Mouse (Mus musculus) skeletal muscle tissue, adult 2 months (tissue): ENCODE measurements around the gene Icam1.
"Not testable (repeated sequence)": the region's sequence is repeated elsewhere in the genome, so short reads cannot be mapped to it uniquely, and the experiment has no call there.

Experiments used
- DNase-seq: peaks from one replicate; pipeline ENCODE4 v3.0.0-alpha.2; 2012; ENCODE audit warnings: low read depth, low spot score

Icam1 gene

GRCm38 (mm10) chr9:20993165-20993898 lies 22.5 kb upstream of the Icam1 start:
- DNase-seq, result no peak

DNA sequence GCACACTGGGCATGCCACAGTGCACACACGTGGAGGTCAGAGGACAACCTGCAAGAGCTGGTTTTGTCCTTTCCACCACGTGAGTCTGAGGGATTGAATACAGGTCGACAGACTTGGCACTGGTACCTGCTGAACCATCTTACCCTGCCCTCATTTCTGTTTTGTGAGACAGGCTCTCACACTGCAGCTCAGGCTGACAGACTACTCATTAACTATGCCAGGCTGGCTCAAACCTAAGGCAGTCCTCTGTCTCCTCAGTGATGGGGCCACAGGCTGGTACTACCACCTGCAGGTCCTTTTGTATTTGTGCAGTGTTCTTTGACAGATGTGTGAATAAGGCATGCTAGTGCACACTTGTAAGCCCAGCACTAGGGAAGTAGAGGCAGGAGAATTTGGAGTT lies 20.7 kb upstream of the Icam1 start:
- no peak for DNase-seq

DNA sequence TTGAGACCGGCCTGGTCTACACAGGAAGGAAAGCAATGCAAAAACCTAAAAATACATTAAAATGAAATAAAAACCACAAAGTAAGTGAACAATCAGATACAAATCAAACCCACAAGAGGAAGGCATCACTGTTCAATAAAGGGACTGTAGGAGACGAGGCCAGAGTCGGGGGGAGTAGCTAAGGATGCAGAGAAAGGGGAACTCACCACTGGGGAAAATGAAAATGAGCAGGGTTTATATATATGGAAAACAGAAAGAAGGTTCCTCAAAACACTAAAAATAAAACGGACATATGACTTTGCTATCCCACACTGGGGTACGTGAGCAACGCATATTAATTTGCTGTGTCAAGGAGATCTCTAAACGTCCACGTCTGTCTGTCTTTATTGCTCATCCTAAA lies 18.7 kb upstream of the Icam1 start:
- DNase-seq, result no peak

DNA sequence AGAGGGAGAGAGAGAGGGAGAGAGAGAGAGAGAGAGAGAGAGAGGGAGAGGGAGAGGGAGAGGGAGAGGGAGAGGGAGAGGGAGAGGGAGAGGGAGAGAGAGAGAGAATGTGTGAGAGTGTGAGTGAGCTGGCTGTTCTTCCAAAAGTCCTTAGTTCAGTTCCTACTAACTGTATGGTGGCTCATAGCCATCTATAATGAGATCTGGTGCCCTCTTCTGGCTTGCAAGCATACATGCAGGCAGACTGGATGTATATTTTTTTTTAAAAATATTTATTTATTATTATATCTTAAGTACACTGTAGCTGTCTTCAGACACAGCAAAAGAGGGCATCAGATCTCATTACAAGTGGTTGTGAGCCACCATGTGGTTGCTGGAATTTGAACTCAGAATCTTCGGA lies 17.4 kb upstream of the Icam1 start:
- not testable (repeated sequence) for DNase-seq

DNA sequence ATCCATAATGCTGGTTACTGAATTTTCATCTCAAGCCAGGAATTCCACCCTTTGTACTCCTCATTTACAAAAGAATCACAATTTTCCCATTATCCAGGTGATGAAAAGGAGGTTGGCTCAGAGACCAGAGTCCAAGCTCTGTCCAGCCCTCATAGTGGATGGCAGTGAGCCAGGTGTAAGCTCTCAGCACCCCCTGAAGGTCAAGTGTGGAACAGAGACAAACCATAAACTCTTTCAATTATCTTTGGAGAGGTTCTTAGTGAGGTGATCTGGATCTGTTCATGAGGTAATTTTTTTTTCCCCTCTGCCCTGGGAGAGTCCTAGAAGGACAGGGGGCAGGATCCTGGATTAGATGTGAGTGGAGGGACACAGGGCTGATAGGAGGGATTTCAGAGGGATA lies 15.0 kb upstream of the Icam1 start:
- DNase-seq, result no peak

DNA sequence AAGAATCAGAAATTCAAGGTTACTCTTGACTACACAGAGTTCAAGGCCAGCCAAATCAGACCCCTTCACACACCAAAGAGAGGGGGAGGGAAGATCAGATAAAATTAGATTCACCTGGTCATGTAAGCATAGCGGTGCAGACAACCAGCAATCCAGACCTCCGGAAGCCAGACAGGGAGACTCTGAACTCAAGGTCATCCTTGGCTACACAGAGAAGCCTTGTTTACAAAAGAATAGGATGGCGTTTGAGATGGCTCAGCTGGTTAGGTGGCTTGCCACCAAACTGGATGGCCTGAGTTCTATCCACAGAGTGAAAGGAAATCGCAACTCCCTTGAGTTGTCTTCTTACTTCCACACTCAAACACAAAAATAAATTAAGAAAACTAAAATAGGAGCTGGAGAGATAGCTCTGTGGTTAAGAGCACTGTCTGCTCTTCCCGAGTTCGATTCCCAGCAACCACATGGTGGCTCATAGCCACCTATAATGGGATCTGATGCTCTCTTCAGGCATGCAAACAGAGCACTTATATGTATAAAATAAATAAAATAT lies 14.1 kb upstream of the Icam1 start:
- no peak for DNase-seq

GRCm38 (mm10) chr9:21002270-21002626 lies 13.5 kb upstream of the Icam1 start:
- DNase-seq, result no peak

DNA sequence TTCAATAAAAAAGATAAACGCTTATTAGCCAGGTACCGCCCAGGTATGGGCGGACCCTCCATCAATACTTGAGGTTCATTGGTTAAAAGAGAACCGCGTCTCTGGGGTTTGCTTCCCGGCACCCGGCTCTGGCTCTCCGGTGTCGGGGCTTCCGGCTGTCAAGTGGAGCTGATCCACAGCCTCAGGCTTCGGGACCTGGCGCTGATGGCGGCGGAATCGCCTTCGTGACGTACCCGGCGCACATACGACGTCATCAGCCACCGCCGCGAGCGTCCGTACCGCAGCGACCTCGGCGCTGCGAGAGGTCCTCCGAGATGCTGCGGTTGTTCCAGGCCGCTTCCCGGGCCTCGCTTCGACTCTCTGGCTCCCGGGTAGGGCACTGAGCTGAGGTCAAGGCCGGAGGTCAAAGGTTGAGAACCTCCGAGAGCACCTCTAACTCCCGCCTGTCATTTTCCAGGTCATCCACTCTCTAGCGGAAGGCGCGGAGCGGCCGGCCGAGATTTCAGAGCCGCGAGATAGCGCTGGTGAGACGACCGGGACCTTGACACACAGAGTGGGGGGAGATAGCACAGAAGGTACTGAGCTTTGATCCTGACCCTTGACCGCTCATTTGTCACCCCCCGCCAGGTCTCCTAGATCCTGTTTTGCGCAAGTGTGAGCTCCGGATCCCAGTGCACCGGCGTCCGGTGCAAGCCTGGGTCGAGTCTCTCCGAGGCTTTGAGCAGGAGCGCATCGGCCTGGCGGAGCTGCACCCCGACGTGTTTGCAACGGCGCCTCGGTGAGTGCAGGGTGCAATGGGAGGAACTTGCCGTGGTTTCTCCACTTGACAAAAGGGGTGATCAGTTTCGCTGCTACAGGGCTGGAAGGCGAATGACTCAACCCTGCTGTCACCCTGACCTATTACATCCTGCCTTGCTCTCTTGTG lies 12.9 kb upstream of the Icam1 start, which contains the start of gene Mrpl4:
Gene Mrpl4 (plus strand): TSS at position 112 of the 925 bp plus-strand sequence.
- peak; percentile 83 for DNase-seq

DNA sequence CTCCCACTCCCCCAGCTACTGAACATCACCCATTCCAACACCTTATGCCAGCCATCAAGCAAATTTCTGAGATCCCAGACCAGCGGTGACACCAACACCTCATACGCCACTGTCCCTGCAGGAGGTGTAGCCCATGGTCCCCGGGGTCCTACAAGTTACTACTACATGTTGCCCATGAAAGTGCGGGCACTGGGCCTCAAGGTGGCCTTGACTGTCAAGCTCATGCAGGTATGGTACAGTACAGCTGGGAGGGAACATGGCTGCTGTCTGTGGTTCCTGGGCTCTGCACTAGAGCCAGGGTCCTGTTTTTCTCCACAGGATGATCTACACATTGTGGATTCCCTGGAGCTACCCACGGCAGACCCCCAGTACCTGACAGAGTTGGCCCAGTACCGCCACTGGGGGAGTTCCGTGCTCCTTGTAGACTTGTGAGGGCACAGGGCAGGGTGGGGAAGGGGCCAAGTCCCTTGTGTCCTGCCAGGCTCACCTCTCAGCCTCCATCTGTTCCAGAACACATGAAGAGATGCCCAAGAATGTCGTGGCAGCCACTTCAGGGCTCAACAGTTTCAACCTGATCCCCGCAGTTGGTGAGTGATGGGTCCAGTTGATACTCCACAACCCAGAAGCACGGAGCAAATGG lies 8.4 kb upstream of the Icam1 start:
- DNase-seq, result no peak

DNA sequence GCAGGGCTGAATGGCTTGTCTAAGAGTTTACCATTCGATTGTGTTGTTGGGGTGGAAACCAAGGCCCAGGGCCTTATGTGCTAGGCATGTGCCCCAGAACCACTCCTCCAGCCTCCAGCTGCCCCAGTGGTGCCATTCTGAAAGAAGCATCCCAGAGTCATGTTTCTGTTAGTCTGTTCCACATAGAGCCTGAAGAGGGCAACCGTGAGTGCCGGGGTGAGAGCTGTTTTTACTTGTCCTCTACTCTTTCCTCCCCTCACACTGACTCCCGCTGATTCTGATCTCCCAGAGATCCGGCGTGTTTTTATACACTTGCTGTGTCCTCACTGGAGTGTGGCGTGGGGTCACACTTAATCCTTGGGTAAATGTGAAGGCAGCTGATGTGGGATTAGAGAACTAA lies 7.8 kb upstream of the Icam1 start:
- no peak for DNase-seq

- no peak for DNase-seq
Observed at GRCm38 (mm10) chr9:21010362-21010761, 5.4 kb upstream of the Icam1 start.

DNA sequence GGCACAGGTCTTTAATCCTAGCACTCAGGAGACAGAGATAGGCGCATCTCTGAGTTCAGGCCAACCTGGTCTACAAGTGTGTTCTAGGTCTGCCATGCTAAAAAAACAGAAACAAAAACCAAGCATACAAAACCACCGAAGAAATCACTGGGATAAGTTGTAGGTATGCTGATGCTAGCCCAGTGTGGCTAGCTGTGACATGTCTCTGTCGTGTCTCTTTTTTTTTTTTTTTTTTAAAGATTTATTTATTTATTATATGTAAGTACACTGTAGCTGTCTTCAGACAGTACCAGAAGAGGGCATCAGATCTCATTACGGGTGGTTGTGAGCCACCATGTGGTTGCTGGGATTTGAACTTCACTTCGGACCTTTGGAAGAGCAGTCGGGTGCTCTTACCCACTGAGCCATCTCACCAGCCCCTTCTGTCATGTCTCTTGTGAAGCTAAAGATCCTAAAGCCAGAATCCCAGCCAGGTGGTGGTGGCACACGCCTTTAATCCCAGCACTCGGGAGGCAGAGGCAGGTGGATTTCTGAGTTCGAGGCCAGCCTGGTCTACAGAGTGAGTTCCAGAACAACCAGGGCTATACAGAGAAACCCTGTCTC lies 4.7 kb upstream of the Icam1 start:
- DNase-seq, result not testable (repeated sequence)

DNA sequence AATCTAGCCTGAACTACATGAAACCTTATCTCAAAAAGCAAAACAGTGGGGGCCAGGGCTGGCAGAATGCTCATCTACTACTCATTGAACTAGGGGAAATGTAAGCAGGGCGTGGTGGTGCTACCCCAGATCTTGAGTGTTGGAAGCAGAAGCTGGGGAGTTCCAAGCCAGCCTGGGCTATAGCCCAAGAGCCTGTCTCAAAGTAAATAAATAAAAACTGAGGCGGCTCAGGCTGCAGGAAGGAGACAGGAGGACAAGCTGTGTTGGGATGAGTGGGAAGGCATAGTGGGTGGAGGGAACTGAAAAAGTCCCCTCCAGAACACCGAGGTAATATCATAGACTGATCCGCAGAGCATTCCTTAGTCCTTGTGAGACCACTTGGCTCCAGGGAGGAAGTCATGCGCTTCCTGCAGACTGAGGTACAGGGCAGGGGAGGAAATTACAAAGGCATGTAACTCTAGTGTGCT lies 3.9 kb upstream of the Icam1 start:
- DNase-seq, result no peak

DNA sequence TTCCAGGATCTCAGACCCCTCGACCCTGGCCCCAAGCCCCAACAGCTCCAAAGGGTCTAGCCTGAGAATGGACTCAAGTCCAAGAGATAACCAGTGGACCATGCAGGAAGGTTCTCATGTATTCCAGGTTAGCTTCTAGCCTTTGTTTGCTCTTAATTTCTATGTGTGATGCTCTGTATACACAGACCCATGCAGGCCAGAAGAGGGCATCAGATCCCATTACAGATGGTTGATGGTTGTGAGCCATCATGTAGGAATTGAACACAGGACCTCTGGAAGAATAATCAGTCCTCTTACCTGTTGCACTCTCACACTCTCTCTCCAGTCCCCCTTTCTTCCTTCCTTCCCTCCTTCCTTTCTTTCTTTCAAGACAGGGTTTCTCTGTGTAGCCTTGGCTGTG lies 3.4 kb upstream of the Icam1 start:
- DNase-seq, result no peak

GRCm38 (mm10) chr9:21014691-21015570 lies 854 bp upstream of the Icam1 start:
- peak; percentile 46 for DNase-seq

DNA sequence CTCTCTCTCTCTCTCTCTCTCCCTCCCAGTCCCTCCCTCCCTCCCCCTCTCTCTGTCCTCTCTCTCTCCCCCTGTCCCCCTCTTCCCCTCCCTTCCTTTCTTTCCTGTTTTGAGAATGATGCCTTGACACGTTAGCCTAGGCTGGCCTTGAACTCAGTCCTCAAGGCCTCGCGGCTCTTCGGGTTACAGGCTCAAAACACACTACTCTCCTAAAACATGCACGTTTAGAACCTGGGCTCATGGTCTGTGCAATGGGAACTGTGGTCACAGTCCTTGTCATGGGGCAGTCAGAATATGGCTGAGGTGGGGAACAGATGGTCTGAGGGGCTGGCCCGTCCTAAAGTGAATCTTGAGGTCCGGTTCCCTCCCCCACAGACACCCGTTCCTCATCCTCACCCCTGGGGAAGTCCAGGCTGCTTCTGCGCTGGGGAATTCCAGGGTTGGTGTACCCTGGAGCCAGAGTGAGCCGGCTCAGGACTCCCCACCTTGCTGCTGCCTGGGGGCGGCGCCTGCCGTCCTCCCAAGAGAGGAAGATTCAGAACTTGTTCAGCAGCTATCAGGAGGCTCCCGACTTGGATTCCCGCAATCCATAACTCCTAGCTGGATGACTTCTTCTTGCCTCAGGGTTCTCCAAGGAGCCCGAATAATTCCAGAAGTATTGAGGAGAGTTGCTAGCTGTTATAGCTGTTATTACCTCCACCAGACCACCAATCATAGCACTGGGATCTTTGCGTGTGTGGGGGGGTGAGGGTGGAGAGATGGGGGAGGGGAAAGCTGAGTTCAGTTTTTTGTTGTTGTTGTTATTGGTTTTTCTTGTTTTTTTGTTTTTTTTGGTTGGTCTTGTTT lies 769 bp downstream of the Icam1 start:
- no peak for DNase-seq

- no peak for DNase-seq
Observed at GRCm38 (mm10) chr9:21017177-21017575, 1.4 kb downstream of the Icam1 start.

- no peak for DNase-seq
Observed at GRCm38 (mm10) chr9:21018600-21018999, 2.8 kb downstream of the Icam1 start.

GRCm38 (mm10) chr9:21021363-21021762 lies 5.6 kb downstream of the Icam1 start:
- DNase-seq, result no peak

DNA sequence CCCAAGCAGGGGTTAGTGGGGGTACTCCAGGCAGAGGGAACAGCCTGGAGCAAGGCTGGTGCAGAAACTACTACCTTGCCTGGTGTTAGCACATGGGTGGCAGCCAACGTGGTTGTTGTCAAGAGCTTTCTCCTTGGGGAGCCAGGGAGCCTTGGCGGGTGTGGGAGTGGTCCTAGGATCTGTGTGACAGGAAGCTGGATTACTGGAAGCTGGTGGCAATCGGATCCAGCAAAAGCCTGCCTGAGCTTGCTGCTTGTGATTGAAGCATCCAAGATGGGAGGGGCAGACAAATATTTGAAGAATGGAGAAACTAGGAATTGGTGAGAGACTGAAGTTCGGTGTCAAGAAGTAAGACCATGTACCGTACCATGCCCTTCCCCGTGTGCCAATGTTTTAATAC lies 6.5 kb downstream of the Icam1 start:
- no peak for DNase-seq
